Mouse (Mus musculus) adrenal gland, postnatal 10 days (tissue): ENCODE results near the gene Creb3l1. TPM values are rescaled to one million over a fixed set of nuclear protein-coding genes. Genes with fewer than 3 reads are reported as not detected.

Experiments used
- DNase-seq: peaks from one replicate; pipeline ENCODE4 v3.0.0; 2021; ENCODE audit warnings: mixed read lengths
- total RNA-seq, 2 experiments: library from RNA; stranded (reverse); gene quantifications; 2 replicates each; pipeline ENCODE4 v1.2.3; 2021

Gene Creb3l1
- total RNA-seq, 2 experiments from 2014 or later: 11.7 to 16.7 TPM

DNA sequence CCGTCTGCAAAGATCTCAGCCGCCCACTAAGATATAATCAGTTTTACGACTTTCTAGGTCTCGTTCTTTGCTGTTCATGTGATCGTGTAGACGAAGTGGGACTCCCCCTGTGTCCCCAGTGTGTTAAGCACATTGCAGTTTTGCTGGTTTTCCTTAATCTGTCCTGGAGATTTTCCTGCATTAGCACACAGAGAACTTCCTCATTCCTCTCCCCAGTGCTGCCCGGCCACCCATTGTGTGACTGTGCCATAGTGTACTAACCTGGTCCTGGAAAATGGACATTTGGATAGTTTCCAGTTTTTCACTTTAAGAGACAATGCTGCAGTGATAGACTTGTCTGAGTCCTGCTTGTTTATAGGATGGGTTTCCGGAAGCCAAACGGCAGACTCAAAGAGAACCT lies 10.0 kb upstream of the Creb3l1 start:
- no peak for DNase-seq

DNA sequence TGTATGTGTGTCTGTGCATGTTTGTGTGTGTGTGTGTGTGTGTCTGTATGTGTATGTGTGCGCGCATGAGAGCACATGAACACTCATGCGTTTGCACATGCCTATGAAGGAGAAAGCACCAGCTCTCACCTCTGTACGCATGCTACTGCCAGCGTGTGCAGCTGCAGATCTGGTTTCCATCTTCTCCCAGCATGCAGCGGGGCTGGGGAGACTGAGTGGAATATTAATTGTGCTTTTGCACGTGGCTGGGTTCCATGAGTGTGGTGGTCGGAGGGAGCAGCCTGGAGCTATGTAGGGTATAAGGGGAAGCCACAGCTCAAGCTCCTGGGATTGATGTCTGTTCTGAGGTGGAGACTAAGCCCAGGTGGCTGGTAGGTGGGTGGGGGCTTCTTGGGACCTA lies 6.3 kb upstream of the Creb3l1 start:
- DNase-seq: no peak

DNA sequence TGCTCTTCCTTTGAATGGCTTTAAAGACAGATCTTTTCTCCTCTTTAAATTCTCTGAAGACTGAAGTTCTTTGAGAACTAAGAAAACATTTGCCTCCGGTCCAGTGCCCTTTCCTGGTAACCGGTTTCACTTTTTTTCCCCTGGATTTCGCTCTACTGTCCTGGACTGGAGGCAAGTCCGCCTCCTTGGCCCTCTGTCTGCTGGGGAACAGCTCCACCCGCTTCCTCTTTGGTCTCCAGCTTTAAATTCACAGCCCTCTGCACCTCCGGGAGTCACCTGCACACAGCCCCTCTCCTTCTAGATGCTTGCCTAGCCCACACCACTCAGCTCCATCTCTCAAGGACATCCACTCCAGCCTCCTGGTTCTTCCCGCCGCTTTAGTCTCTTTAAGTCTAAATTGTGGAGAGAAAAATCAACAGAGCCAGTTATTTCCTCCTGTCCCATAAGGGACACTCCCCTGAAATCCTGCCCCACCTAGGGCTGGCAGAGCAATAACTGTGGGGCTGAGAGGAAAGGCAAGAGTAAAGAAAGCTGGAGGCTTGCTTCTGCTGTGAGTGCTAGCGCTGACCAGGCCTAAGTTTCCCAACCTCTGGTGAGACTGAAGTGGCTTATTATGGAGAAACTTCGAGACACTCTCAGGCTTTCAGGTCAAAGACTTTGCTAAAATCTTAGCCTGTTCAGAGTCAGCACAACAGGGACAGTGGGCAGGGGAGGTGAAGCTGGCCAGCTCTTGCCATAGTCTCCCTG lies 5.3 kb upstream of the Creb3l1 start:
- DNase-seq: no peak

DNA sequence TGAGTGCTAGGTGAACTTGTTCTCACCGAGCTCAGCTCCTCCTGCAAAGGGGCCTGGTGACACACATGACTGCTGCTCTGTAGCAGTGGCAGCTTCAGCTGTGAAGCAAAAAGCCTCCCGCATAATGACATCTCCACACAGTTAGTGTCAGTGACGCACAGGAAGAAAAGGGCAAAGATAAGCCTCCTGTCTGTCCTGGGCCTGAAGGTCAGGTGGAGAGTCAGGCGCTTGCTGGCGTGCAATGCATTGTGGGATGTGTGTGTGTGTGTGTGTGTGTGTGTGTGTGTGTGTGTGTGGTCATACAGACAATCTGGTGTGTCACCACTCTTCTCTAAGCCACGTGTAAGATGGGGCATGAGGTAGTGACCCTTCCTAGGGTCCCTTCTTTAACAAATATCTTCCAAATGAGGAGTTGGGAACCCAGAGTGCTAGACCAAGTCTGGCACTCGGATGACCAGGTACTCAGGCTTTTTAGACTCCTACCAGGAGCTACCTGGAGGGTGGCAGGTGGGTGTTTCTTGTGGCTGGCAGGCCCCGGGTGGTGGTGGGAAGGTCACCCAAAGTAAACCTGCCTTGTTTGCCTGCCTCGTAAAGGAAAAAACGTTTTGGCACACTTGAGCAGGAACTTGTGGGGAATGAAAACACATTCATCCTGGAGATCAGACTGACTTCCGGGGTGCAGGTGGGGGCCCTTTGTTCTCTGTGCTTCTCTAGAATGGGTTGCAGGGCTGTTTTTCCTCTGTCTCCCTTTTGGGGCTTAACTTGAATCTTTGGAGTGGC lies 3.7 kb upstream of the Creb3l1 start:
- DNase-seq: peak; percentile 80

DNA sequence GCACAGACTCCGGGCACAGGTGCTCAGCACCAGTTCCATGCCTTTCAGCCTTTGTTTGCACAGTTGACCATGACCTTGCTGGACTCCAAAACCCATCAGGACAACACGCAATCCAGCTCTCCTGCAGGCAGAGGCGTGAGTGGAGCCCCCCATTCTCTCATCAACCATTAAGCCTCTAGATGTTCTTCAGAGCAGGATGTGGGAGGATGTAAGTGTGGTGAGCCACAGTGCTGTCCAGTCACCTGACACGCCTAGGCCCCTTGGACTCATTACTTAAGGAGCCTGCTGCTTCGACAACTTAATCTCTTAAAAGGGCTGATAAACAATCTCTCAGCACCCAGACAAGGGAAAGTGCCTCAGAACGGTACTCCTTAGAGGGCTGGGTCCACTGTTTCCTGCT lies 1.7 kb upstream of the Creb3l1 start:
- DNase-seq: no peak

DNA sequence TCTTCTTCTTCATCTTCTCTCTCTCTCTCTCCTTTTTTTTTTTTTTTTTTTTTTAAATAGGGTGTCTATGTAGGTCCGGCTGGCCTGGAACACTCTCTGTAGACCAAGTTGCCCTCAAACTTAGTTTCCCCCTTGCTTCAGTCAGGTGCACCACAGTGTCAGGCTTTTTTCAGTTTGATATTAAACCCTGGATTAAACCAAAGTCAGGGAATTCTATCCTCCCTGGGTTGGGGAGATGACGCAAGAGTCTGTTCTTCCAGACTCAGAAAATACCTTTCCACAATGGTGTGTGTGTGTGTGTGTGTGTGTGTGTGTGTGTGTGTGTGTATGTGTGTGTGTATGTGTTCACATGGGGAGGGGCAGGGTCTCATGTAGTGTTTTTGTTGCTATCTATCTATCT lies 900 bp upstream of the Creb3l1 start:
- DNase-seq: no peak

DNA sequence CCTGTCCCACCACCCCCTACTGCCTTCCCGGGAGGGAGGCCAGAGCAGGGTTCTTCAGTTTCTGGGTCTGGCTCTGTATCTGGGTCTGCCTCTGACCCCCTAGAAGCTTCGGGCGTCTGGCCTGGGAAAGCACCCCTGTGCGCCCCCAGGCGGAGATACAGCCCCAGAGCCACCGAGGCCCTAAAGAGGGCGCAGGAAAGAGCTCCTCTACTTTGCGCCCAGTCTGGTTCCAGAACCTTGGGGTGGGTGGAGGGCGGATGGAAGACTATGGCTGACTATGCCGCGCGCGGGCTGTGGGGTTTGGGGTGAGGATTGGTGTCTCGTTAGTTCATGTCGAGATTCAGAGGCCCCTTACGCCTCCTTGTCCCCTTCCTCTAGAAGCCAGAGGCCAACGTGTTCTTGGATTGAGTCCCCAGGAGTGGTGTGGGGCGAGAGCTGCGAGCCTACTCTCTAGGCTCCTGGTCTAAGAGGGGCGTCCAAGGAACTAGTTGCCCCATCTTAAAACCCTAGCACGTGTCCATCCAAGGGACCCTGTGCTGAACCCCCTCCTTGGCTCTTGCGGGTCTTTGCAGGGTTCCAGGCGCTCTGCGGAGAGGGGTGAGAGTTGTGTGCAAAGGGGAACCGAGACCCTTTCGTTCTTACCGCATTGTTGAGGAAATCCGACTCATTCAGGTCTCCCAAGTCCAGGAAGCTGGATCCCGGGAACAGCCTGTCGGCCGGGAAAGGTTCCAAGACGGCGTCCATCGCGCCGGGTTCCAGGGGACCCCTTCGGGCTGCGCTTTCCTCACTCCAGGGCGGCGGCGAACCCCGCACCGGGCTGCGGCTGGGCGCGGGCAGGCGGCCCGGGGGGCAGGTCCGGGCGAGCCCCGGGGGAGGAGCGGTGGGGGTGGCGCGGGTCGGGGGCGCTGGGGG lies 684 bp downstream of the Creb3l1 start:
- peak; percentile 62 for DNase-seq

DNA sequence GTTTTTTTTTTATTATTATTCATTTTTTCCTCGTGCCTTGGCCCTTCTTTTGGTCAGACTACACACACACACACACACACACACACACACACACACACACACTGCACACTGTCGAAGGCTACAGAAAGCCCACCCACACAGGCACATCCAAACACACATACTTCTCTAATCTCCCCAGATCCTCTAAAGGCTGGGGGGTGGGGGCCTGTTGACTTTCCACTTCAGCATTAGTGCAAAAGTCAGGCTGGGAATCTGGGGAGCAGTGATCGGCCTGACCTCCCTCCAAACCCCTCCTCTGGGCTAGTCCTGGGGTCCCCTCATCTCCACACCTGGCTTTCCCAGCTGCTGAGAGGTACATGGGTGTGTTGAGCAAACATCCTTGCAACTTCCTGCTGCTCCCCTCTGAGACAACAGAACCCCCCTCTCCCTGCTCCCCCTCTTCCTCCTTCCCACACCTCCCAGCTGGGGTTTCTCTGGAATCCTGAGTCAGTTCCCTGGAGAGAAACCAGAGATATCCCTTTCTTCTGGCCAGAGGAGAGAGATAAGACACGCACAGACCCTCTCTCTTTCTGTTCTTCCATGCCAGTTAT lies 3.5 kb downstream of the Creb3l1 start:
- DNase-seq: no peak

DNA sequence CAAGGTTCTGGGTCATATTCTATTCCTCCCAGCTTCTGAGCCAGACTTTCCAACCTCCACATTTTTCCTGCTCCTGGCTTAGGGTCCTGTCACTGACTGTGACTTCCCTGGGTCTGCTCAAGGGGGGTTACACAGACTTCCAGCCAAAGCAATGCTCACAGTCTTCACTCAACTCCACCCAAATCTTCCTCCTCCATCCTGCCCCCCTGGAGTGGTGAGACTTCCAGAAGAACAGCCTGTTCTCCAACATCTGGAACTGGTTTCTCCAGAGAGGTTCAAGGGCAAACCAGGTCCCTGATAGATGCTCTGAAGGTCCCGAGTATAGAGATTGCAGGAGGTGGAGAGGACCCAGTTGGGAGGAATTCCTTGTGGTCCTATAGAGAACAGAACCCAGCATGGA lies 6.9 kb downstream of the Creb3l1 start:
- no peak for DNase-seq

DNA sequence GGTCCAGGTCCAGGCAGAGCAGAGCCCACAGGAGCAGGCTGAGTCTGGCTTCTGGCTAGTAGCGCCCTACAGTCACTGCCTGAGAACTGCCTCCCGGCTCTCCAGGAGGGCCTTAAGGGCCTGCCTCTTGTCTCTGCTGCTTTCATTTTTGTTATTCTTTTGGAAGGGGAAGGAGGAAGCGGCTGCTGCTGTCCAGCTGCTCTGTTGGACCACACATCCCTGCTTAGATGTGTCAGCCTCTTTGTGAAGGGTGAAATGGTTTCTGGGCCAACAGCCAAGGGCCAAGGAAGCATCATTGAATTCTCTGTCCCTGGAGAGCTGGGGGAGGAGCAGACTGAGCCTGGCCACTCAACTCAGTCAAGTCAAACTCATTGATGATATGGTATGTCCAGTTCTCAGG lies 7.3 kb downstream of the Creb3l1 start:
- DNase-seq: peak; percentile 81

DNA sequence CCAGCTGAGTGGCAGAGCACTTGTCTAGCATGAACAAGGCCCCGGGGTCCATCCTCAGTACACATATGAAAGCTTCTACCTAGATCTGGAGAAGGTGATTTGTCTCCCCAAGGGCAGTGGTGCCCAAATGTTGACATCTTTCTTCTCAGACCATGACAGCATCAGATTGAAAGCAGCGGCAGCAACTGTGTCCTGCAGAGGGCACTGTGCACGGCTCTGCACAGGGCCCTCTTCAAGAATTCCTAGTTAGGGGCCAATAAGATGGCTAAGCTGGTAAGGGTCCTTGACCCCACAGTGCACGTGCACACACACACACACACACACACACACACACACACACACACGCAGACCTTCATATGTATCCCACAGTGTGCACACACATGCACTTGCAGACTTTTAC lies 9.4 kb downstream of the Creb3l1 start:
- no peak for DNase-seq

DNA sequence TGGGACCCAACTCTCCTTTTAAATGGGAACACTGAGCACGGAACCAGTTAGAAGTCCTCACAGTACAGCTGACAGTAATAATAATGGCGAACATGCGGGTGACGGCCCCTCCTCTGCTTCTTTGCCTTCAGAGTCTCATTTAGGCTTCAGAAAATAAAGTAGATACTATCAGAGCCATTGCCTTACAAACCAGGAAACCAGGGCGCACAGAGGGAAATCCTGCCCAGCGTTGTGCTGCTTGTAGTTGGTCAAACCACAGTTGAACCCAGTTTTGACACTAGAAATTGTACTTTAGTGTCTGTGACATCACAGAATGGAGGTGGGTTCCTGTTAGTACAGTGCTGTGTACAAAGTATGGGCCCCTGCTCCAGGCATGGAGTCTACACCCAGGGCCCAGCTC lies 10.1 kb downstream of the Creb3l1 start:
- DNase-seq: no peak

DNA sequence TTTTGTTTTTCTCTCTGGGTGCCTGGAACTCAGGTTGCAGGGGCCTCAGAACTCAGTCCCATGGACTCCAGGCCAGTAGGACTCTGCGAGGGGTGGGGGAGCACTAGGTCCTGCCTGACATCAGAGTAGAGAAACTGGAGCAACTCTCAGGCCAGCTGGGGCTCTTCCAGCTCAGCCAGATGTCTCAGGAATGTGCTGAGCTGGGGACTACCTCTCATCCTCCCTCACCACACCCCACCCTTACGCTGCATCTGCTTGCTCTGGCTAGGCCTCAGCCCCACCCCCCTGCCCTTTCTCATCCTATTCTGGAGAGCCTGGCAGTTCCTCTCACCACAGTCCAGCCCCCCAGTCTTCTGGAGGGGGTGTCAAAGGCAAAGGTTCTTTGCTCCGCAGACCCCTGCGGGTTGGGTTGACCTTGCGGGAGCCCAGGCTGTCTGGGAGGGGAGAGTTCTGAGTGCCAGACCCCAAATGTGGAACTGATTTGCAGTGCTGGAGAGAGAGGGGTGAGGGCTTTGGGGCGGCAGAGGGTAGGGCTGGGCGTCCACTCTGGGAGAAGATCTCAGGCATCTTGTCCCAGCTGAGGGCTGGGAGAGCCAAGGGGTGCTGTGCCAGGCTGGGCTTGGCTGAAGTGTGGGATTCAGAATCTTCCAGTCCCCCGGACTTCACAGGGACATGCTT lies 11.4 kb downstream of the Creb3l1 start:
- peak; percentile 38 for DNase-seq

DNA sequence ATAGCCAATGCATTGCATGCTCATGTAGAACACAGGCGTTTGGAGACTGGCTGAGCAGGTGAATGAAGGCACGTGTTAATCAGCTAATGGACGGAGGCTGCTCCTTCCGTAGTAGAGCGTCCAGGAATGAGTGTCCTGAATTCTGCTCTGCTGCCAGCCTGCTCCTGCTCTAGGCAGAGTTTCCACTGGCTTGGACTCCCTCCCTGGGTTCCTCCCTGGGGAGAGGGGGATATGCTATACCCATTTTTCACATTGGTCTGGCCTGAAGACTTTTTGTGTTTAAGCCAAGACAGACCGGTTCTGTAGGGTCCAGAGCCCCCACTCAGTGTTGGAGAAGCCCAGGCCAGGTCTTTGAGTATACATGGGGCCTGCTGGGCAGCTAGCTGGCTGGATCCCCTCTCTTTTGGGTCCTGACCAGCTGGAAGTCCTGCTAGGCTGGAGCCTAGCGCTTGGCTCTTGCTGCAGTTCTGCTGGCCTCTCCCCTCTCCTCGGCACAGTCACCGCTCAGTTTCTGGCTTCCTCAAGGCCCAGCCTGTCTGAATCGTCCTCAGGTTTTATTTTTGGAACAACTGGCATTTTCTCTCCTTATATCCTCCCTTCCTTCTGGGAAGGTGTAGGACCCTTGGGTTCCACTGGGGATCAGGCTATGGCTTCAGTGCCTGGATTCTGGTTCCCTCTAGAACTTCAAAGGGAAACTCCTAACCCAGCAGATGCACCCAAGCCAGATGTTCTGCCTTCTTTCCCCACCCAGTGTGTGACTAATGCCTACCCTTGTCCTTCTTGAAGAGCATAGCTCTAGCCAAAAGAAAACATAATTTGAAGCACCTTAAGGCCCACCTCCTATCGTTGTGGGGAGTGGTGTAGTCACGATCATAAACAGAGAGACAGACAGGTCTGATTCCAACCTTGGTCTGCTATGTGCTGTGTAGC lies 12.6 kb downstream of the Creb3l1 start:
- peak; percentile 50 for DNase-seq

DNA sequence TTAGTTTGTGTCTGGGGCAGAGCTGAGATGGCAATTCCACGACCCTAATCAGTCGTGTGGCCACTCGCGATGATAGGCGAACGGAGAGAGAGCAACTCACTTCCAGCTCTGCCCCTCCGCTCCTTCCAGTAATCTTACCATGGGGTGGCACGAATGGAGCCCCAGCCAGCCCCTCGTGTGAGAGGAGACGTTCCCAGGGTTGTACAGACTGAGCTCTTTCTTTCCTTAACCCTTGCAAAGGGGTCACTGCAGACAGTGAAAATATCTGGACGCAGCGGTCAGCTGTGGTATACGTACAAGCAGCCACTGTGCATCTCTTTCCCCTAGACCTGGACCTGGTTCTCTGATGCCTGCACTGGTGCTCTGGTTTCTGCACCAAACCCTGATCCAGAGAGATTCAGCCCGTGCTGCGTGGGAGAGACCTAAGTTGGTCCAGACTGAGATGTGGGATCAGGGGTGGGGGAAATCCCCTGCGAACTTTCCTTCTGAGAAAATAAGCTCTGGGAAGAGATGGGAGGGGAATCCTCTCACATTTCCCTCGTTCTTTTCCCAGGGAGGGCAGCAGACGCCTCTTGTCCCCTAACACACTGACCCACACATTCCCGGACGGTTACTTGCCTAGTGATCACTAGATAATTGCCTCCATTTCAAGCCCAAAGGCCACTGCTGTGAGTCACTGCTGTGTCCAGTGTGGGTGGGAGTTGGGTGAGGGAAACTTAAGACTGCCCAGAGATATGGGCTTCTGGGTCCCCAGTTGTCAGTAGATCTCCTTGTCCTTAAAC lies 15.5 kb downstream of the Creb3l1 start:
- no peak for DNase-seq

DNA sequence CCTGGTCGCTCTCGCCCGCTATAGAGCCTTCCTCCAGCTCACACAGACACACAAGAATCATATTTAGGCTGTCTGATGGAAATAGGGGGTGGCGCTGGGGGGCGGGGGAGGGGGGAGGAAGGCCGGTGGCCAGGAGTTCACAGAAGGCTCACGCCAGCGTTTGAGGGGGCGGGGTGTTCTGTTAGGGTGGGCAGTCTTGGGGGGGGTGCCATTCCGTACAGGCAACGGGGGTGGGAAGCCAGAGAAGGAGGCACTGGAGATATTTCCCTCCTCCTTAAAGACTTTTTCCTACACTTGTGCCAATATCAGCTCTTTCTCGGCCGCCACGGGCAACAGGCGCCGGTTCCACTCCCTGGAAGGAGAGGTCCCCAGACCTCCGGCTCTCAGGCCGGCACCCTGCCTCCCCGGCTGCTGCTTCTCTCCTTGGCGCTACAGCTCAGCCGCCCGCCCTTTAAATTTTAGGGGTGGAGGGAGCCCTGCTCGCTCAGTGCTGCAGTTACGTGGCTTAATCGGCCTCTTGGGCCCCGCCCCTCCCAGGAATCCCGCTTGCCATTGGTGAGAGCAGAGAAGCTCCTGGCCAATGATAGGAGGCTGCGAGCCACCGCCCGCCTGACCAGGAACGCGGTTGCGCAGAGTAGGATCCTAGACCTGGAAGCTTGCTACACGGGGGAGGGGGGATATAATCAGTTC lies 16.2 kb downstream of the Creb3l1 start:
- DNase-seq: peak; percentile 97

DNA sequence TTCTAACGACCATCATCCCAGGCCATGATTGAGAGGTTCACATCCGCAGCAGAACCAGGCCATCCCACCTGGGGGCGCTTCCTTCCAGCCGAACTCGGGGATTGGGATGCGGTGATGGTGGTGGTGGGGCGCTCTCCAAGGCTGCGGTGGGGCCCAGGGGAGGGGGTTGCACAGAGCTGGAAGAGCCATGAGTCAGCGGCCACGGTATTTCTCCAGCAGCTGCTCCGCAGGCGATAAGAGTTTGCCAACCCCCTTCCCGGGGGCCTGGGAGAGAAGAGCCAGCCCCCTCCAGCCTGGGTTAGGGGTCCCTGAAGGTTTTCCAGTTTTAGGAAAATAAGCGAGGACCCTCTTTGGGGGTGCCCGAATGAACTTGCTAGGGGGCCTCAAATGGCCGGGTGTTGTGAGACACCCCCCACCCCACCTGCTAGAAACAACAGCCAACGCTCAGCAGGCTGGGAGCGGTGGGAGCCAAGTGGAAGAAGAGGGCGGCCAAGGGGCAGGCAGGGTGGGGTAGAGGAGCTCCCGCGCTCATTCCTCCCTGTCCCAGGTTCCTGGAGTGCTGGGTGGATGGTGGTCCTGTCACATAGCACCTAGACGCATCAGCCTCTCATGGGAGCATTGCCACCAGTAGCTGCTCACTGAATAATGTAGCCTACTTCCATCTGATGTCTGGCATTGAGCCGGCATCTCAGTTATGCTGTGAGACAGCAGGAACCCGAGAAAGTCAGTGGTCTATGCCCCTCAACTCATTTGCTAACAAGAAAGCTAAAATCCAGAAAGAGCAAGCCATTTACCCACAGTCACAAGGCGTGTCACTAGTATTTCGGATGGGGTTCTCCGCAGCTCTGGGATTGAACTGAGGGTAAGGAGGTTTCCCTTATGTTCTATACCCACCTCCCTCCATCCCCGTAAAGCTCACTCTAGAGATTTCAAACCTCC lies 17.1 kb downstream of the Creb3l1 start:
- DNase-seq: peak; percentile 63

DNA sequence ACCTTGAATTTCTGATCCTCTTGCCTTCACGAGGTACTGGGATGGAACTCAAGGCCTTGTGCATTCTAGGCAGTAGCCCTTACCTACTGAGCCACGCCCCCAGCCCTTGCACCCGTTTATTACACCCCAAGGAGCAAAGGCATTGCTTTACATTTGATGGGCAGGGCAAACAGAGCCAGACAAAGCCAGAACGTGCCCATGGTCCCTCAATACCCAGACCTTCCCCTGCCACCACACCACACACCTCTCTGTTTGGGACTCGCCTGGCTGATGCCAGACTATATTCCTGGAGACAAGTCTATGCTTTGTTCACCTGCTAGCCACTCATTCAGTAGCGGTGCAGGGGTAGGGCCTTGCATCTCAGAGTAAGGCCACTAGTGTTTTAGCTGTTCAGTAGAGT lies 17.8 kb downstream of the Creb3l1 start:
- no peak for DNase-seq
